16 mouse cellular contexts compared by ENCODE assay signal in genomic region chr9:58521883-58522423, GRCm38 (mm10). TPM values are rescaled to one million over a fixed set of nuclear protein-coding genes. Genes with fewer than 3 reads are reported as not detected.
DNase-seq lines count a peak whose midpoint lies in the region; ATAC-seq and TF ChIP-seq lines count a peak whose summit lies in the region.
"Had no signal": no experiment of that assay in that cellular context is flagged by ENCODE, and none has a peak within 500 bp of the region (broad histone marks: within the 10 kb centered on the region; RNA-seq: fewer than 3 reads in every experiment).

No protein-coding gene starts in this region.

- WGBS in kidney, embryonic 15.5 days, result 45% methylated on average over 4 of the region's 4 CpGs
- 36% methylated on average over 4 of the region's 4 CpGs for WGBS in heart, postnatal 0 days
- WGBS in intestine, postnatal 0 days, result 49% methylated on average over 4 of the region's 4 CpGs

- no peak overlapping the region for H3K4me2 ChIP-seq in kidney, embryonic 15.5 days
- no peak overlapping the region for H3K4me2 ChIP-seq in heart, postnatal 0 days (ENCODE audit: low read depth, low read length)
- no peak overlapping the region for H3K4me2 ChIP-seq in intestine, postnatal 0 days (replicated peaks; ENCODE audit: low read depth)
- H3K4me2 ChIP-seq: liver, embryonic 13.5 days had no signal

- DNase-seq in adrenal gland, postnatal 14 days, result peak; percentile 30
- no peak for DNase-seq in adrenal gland, postnatal 10 days
- peak; percentile 12 for DNase-seq in kidney, adult 11 months
- DNase-seq in NIH3T3 (ENCODE audit: low read depth), result peak; percentile 67
- peak; percentile 50 for DNase-seq in heart, postnatal 0 days (ENCODE audit: low spot score)
- no peak for DNase-seq in adrenal gland, adult 18-20 months (ENCODE audit: low spot score in 2 of 2)
- DNase-seq: adrenal gland, adult 2 months; gastrocnemius, postnatal 25 days; kidney, adult 9 months; liver, embryonic 13.5 days; retina, postnatal 1 day had no signal

- H3K27me3 ChIP-seq in kidney, embryonic 15.5 days, result no peaks in the 10 kb centered on the region
- no peaks in the 10 kb centered on the region for H3K27me3 ChIP-seq in heart, postnatal 0 days (ENCODE audit: control insufficient read depth, insufficient read depth, low read length)
- no peaks in the 10 kb centered on the region for H3K27me3 ChIP-seq in intestine, postnatal 0 days (replicated peaks; ENCODE audit: control insufficient read depth, insufficient read depth, low read length)
- H3K27me3 ChIP-seq: liver, embryonic 13.5 days had no signal

- H3K36me3 ChIP-seq in kidney, embryonic 15.5 days, result peaks cover 22% of the 10 kb centered on the region
- peaks cover 23% of the 10 kb centered on the region for H3K36me3 ChIP-seq in heart, postnatal 0 days (replicated peaks; ENCODE audit: control insufficient read depth, insufficient read depth, low read length)
- H3K36me3 ChIP-seq in intestine, postnatal 0 days (ENCODE audit: control insufficient read depth, insufficient read depth), result no peaks in the 10 kb centered on the region
- H3K36me3 ChIP-seq: liver, embryonic 13.5 days had no signal

- H3K27ac ChIP-seq in kidney, embryonic 15.5 days, result no peak overlapping the region
- H3K27ac ChIP-seq in heart, postnatal 0 days (ENCODE audit: low read depth), result peak overlapping the region; percentile 58
- no peak overlapping the region for H3K27ac ChIP-seq in intestine, postnatal 0 days (ENCODE audit: low read depth, low read length)
- H3K27ac ChIP-seq: liver, embryonic 13.5 days had no signal

- no peak for TF ChIP-seq EP300 in heart, postnatal 0 days (IDR thresholded peaks at IDR 0.05; ENCODE audit: low read depth)

- H3K4me3 ChIP-seq in kidney, embryonic 15.5 days (replicated peaks), result no peak overlapping the region
- no peak overlapping the region for H3K4me3 ChIP-seq in heart, postnatal 0 days (ENCODE audit: low read depth, low read length)
- no peak overlapping the region for H3K4me3 ChIP-seq in intestine, postnatal 0 days (ENCODE audit: low read depth, low read length)
- H3K4me3 ChIP-seq: liver, embryonic 13.5 days had no signal

- no peaks in the 10 kb centered on the region for H3K9me3 ChIP-seq in kidney, embryonic 15.5 days (replicated peaks)
- H3K9me3 ChIP-seq in heart, postnatal 0 days (replicated peaks; ENCODE audit: control insufficient read depth, low read length), result no peaks in the 10 kb centered on the region
- no peaks in the 10 kb centered on the region for H3K9me3 ChIP-seq in intestine, postnatal 0 days (ENCODE audit: control insufficient read depth)
- H3K9me3 ChIP-seq: liver, embryonic 13.5 days had no signal

- H3K4me1 ChIP-seq in kidney, embryonic 15.5 days, result peaks cover 11% of the 10 kb centered on the region; the same call in 1 of the 2 replicates
- H3K4me1 ChIP-seq in heart, postnatal 0 days (ENCODE audit: control insufficient read depth, insufficient read depth), result peaks cover 22% of the 10 kb centered on the region
- no peaks in the 10 kb centered on the region for H3K4me1 ChIP-seq in intestine, postnatal 0 days (replicated peaks; ENCODE audit: control insufficient read depth, insufficient read depth, low read length)

- ATAC-seq in kidney, embryonic 15.5 days (replicated peaks; ENCODE audit: low FRiP score), result no peak
- peak; percentile 30; the same call in 1 of the 2 replicates for ATAC-seq in heart, postnatal 0 days (ENCODE audit: insufficient read depth, low read depth)
- ATAC-seq in intestine, postnatal 0 days, result no peak
- ATAC-seq: forebrain, embryonic 16.5 days; hindbrain, embryonic 16.5 days had no signal

- TF ChIP-seq CTCF in heart, postnatal 0 days (IDR thresholded peaks at IDR 0.05; ENCODE audit: low read depth), result peak; percentile 10; the same call in 1 of the 2 replicates
- TF ChIP-seq CTCF in intestine, postnatal 0 days (IDR thresholded peaks at IDR 0.05; ENCODE audit: low read depth), result no peak

- no peak overlapping the region for H3K9ac ChIP-seq in kidney, embryonic 15.5 days
- no peak overlapping the region for H3K9ac ChIP-seq in heart, postnatal 0 days (replicated peaks; ENCODE audit: low read depth, low read length)
- no peak overlapping the region for H3K9ac ChIP-seq in intestine, postnatal 0 days (ENCODE audit: low read depth, low read length)
- H3K9ac ChIP-seq: liver, embryonic 13.5 days had no signal

RNA-seq across cellular contexts. Expression of gene Cd276, which starts 33.3 kb away (rescaled TPM):
- total RNA-seq in adrenal gland, postnatal 14 days (2021), result 14.1 and 15.0 TPM in 2 replicates
- 10 to 100 TPM; 16.2 to 20.9 TPM for total RNA-seq in adrenal gland, postnatal 10 days (2021)
- polyA plus RNA-seq in kidney, embryonic 15.5 days (2015; fragmentation: Nextera tagmentation; extraction: Ambion mirVana), result 35.7 and 38.4 TPM in 2 replicates
- total RNA-seq in heart, postnatal 0 days (2014; rRNA removed; ENCODE audit: low replicate concordance), result 14.2 and 27.6 TPM in 2 replicates
- 13.1 and 14.5 TPM in 2 replicates for polyA plus RNA-seq in heart, postnatal 0 days (2015; fragmentation: Nextera tagmentation; extraction: Ambion mirVana)
- 1 to 10 TPM; 7.0 to 8.1 TPM for total RNA-seq in adrenal gland, adult 18-20 months (2021)
- polyA plus RNA-seq in intestine, postnatal 0 days (2015; fragmentation: Nextera tagmentation; extraction: Ambion mirVana), result 5.6 and 6.2 TPM in 2 replicates

RNA-seq across cellular contexts. Expression of gene Insyn1, which starts 33.5 kb away (rescaled TPM):
- 8.0 and 8.9 TPM in 2 replicates for total RNA-seq in adrenal gland, postnatal 14 days (2021)
- total RNA-seq in adrenal gland, postnatal 10 days (2021), result 10 to 100 TPM in 1 of 2 experiments, 1 to 10 TPM in 1; 9.6 to 10.7 TPM
- polyA plus RNA-seq in kidney, embryonic 15.5 days (2015; fragmentation: Nextera tagmentation; extraction: Ambion mirVana), result 1.4 and 2.3 TPM in 2 replicates
- 9.6 and 13.6 TPM in 2 replicates for total RNA-seq in heart, postnatal 0 days (2014; rRNA removed; ENCODE audit: low replicate concordance)
- polyA plus RNA-seq in heart, postnatal 0 days (2015; fragmentation: Nextera tagmentation; extraction: Ambion mirVana), result 0.77 and 0.80 TPM in 2 replicates
- total RNA-seq in adrenal gland, adult 18-20 months (2021), result 10 to 100 TPM; 10.6 to 12.0 TPM
- 0.25 and 0.37 TPM in 2 replicates for polyA plus RNA-seq in intestine, postnatal 0 days (2015; fragmentation: Nextera tagmentation; extraction: Ambion mirVana)
- total RNA-seq: monocyte, adult 5-6 weeks had no signal

Comparison
In these comparisons a context has a peak if more than half of its experiments do, and no peak if none do; other contexts are left out.
1. DNase-seq: peak in adrenal gland, postnatal 14 days (single experiment), kidney, adult 11 months (single experiment), NIH3T3 (single experiment) and heart, postnatal 0 days (single experiment); none in adrenal gland, postnatal 10 days (single experiment) and adrenal gland, adult 18-20 months (0 of 2).